Mouse (Mus musculus) hindbrain, embryonic 10.5 days (tissue): Measurements from ENCODE around the gene 2810021J22Rik. TPM values are rescaled to one million over a fixed set of nuclear protein-coding genes. Genes with fewer than 3 reads are reported as not detected.

Experiments used
- DNase-seq: peaks from one replicate; pipeline ENCODE4 v3.0.0-alpha.2; 2017; ENCODE audit warnings: low spot score
- H3K27ac ChIP-seq: fragments of 300-500 bp; sonication (generic); 2 replicates; pipeline ENCODE4 v1.5.1; 2016; ENCODE audit warnings: mild to moderate bottlenecking, moderate library complexity
- H3K27me3 ChIP-seq: fragments of 300-500 bp; sonication (generic); 2 replicates; pipeline ENCODE4 v1.6.1; 2016; ENCODE audit warnings: mild to moderate bottlenecking; ENCODE audit not compliant: poor library complexity, insufficient read depth, severe bottlenecking
- H3K36me3 ChIP-seq: fragments of 300-500 bp; sonication (generic); 2 replicates; pipeline ENCODE4 v1.6.1; 2016; ENCODE audit warnings: mild to moderate bottlenecking, moderate library complexity
- H3K4me1 ChIP-seq: fragments of 300-500 bp; sonication (generic); replicated peaks from 2 replicates; pipeline ENCODE4 v1.6.1; 2016; ENCODE audit warnings: mild to moderate bottlenecking
- H3K4me3 ChIP-seq: fragments of 300-500 bp; sonication (generic); 2 replicates; pipeline ENCODE4 v1.5.1; 2016; ENCODE audit warnings: mild to moderate bottlenecking, moderate library complexity
- H3K9me3 ChIP-seq: fragments of 300-500 bp; sonication (generic); 2 replicates; pipeline ENCODE4 v1.6.1; 2016; ENCODE audit warnings: mild to moderate bottlenecking, moderate library complexity
- WGBS: fragments of 180-500 bp; shearing (Covaris S2); methylation state at CpG from one replicate; pipeline ENCODE4 v1.1.7; 2016; 5-methylcytosine and 5-hydroxymethylcytosine counted together
- polyA plus RNA-seq: library from polyadenylated mRNA; unstranded; fragments of >200 nt; fragmentation: Nextera tagmentation; extraction: Ambion mirVana; gene quantifications from 2 replicates; pipeline ENCODE4 v1.2.1, GENCODE M21; 2016

Gene 2810021J22Rik
- polyA plus RNA-seq, 1 experiment from 2014 or later: 12.4 TPM

GRCm38 (mm10) chr11:58894456-58894855, 27.4 kb downstream of the 2810021J22Rik start:
- Histone ChIP-seq H3K36me3 (peaks cover 87% of the 10 kb centered on the region), H3K9me3 (no peaks in the 10 kb centered on the region), H3K4me1 (no peaks in the 10 kb centered on the region), H3K4me3 (no peak overlapping the region), H3K27ac (no peak overlapping the region), H3K27me3 (no peaks in the 10 kb centered on the region)
- no peak for DNase-seq
- WGBS: 79% methylated on average over 6 of the region's 6 CpGs

DNA sequence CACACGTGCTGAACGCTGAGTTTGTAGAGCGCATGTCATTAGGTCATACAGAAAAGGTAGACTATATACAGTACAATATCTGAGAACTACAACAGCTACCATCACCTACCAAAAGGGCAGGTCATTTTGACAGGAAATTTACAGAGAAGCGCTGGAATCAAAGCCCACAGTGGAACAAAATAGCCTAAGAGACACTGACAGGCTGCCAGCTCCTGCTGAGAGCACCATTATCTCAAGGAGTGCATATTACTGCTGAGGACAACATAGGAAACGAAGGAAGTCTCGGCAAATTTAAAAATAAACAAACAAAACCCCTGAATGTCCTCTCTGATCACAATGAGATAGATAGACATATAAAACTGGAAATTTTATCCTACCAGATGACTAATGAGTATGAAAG, 30.5 kb downstream of the 2810021J22Rik start:
- no peak overlapping the region for H3K4me3 ChIP-seq
- 88% methylated on average over 6 of the region's 6 CpGs for WGBS
- H3K36me3 ChIP-seq: peaks cover 82% of the 10 kb centered on the region
- H3K9me3 ChIP-seq: no peaks in the 10 kb centered on the region
- no peak overlapping the region for H3K27ac ChIP-seq
- H3K27me3 ChIP-seq: no peaks in the 10 kb centered on the region
- peaks cover under 1% of the 10 kb centered on the region; the same call in 1 of the 2 replicates for H3K4me1 ChIP-seq
- no peak for DNase-seq

DNA sequence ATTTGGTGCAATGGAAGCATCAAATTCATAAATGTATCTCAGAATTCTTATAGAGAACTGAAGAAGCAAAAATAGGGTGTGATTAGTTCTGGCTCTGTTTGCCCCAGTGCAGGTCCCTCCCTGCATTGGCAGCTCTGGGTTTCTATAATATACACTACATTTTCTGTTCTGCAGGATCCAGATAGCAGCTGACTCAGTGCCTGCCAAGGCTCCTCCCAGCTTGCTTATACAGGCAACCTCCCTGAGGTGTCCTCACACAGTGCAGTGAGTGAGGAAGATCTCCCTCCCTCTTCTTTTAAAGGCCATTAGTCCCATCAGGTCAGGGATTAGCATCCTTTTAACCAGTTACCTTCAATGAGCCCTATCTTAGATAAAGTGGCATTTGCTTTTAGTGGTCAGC, 34.1 kb downstream of the 2810021J22Rik start:
- peaks cover 52% of the 10 kb centered on the region for H3K36me3 ChIP-seq
- no peak for DNase-seq
- no peak overlapping the region for H3K4me3 ChIP-seq
- no peaks in the 10 kb centered on the region for H3K27me3 ChIP-seq
- peaks cover 13% of the 10 kb centered on the region for H3K4me1 ChIP-seq
- H3K27ac ChIP-seq: no peak overlapping the region
- H3K9me3 ChIP-seq: no peaks in the 10 kb centered on the region

GRCm38 (mm10) chr11:58903511-58904409, 36.7 kb downstream of the 2810021J22Rik start, which contains the start of gene Zfp39:
Zfp39 (minus strand) TSS chr11:58904225.
- H3K4me3 ChIP-seq: peak within 1 kb of the TSS; percentile 80
- DNase-seq: peak; percentile 97
- no peaks in the 10 kb centered on the region for H3K9me3 ChIP-seq
- WGBS: under 1% methylated on average over 40 of the region's 40 CpGs
- peaks cover 13% of the 10 kb centered on the region for H3K4me1 ChIP-seq
- peak within 1 kb of the TSS; percentile 96 for H3K27ac ChIP-seq
- no peaks in the 10 kb centered on the region for H3K27me3 ChIP-seq
- peaks cover 34% of the 10 kb centered on the region for H3K36me3 ChIP-seq

DNA sequence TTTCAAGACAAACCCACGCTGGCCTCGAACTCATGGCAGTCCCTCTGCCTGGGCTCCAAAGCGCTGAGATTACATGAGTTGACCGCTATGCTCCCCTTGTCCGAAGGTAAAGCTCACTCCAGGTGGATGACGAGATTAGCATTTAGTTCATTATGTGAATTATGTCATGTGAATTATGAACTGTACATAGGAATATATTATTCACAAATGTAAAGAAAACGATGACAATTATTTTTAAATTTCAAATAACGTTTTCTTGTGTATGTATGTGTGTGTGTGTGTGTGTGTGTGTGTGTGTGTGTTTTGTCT, 37.3 kb downstream of the 2810021J22Rik start:
- no peak for DNase-seq
- 5% methylated on average over 8 of the region's 8 CpGs for WGBS
- Histone ChIP-seq H3K9me3 (no peaks in the 10 kb centered on the region), H3K27me3 (no peaks in the 10 kb centered on the region), H3K4me1 (peaks cover 13% of the 10 kb centered on the region), H3K27ac (peak overlapping the region; percentile 96), H3K36me3 (peaks cover 28% of the 10 kb centered on the region), H3K4me3 (peak overlapping the region; percentile 80)

- peak; percentile 12 for DNase-seq
- Histone ChIP-seq H3K27me3 (no peaks in the 10 kb centered on the region), H3K4me3 (no peak overlapping the region), H3K36me3 (peaks cover 27% of the 10 kb centered on the region), H3K4me1 (peaks cover 13% of the 10 kb centered on the region), H3K27ac (no peak overlapping the region), H3K9me3 (no peaks in the 10 kb centered on the region)
- 43% methylated on average over 6 of the region's 6 CpGs for WGBS
Observed at GRCm38 (mm10) chr11:58904838-58905237, 37.8 kb downstream of the 2810021J22Rik start.

- Histone ChIP-seq H3K4me3 (peak overlapping the region; percentile 48; the same call in 1 of the 2 replicates), H3K27me3 (peaks cover 2% of the 10 kb centered on the region; the same call in 1 of the 2 replicates), H3K36me3 (no peaks in the 10 kb centered on the region), H3K4me1 (peaks cover 10% of the 10 kb centered on the region), H3K27ac (peak overlapping the region; percentile 84), H3K9me3 (no peaks in the 10 kb centered on the region)
- no peak for DNase-seq
- 54% methylated on average over 1 of the region's 1 CpGs for WGBS
Observed at GRCm38 (mm10) chr11:58913776-58914175, 46.8 kb downstream of the 2810021J22Rik start.

- peaks cover 10% of the 10 kb centered on the region for H3K4me1 ChIP-seq
- H3K36me3 ChIP-seq: no peaks in the 10 kb centered on the region
- peaks cover 2% of the 10 kb centered on the region; the same call in 1 of the 2 replicates for H3K27me3 ChIP-seq
- H3K4me3 ChIP-seq: peak overlapping the region; percentile 48
- no peaks in the 10 kb centered on the region for H3K9me3 ChIP-seq
- WGBS: 17% methylated on average over 17 of the region's 17 CpGs
- peak overlapping the region; percentile 84 for H3K27ac ChIP-seq
- DNase-seq: peak; percentile 40
Observed at GRCm38 (mm10) chr11:58914461-58915028, 47.5 kb downstream of the 2810021J22Rik start.

DNA sequence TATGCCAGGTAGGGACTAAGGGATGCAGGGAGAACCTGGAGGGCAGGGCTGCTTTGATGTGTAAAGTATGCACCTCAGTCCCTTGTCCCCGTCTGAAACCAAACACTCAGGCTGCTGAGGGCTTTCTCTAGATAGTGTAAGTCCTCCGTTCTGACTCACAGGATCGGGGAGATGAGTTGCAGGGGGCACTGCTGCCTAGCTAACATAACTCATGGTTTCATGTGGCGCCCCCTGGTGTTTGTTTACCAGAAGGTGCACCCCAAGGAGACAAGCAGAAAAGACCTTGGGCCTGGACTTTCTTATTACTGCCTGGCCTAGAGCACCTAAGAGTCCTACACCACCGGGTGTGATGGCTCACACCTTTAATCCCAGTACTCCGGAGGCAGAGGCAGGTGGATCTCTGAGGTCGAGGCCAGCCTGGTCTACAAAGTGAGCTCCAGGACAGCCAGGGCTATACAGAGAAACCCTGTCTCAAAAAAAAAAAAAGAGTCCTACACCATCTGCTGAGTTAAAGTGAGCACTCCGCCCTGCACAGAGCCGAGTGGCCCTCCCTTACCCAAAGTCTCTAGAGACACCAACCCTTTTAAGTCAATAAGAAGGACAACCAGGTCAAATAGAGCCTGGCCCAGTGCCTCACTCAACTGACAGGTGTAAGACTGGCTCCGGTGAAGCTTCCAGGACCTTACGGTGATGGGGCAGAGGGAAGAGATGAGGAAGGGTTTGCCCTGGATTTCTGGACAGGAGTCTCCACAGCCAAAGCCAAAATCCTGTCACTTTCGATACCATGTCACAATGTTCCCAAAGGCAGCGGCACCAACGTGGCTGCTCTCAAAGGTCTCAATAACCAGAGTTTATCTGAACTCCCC, 50.1 kb downstream of the 2810021J22Rik start:
- peaks cover 2% of the 10 kb centered on the region; the same call in 1 of the 2 replicates for H3K27me3 ChIP-seq
- H3K27ac ChIP-seq: no peak overlapping the region
- no peaks in the 10 kb centered on the region for H3K9me3 ChIP-seq
- H3K36me3 ChIP-seq: no peaks in the 10 kb centered on the region
- 56% methylated on average over 14 of the region's 14 CpGs for WGBS
- H3K4me1 ChIP-seq: peaks cover 10% of the 10 kb centered on the region
- DNase-seq: peak; percentile 36
- no peak overlapping the region for H3K4me3 ChIP-seq

- DNase-seq: no peak
- Histone ChIP-seq H3K27ac (no peak within 1 kb of the TSS), H3K4me1 (peaks cover 10% of the 10 kb centered on the region), H3K9me3 (no peaks in the 10 kb centered on the region), H3K27me3 (peaks cover 2% of the 10 kb centered on the region; the same call in 1 of the 2 replicates), H3K36me3 (no peaks in the 10 kb centered on the region), H3K4me3 (no peak within 1 kb of the TSS)
- WGBS: 87% methylated on average over 12 of the region's 12 CpGs
Observed at GRCm38 (mm10) chr11:58917745-58918366, 50.8 kb downstream of the 2810021J22Rik start, which contains the start of gene Btnl10. Btnl10 (plus strand) TSS chr11:58917908.

- no peaks in the 10 kb centered on the region for H3K36me3 ChIP-seq
- no peaks in the 10 kb centered on the region for H3K9me3 ChIP-seq
- WGBS: 78% methylated on average over 5 of the region's 5 CpGs
- no peak for DNase-seq
- H3K4me3 ChIP-seq: no peak overlapping the region
- no peak overlapping the region for H3K27ac ChIP-seq
- H3K27me3 ChIP-seq: peaks cover 2% of the 10 kb centered on the region; the same call in 1 of the 2 replicates
- H3K4me1 ChIP-seq: peaks cover 10% of the 10 kb centered on the region
Observed at GRCm38 (mm10) chr11:58918759-58919158, 51.7 kb downstream of the 2810021J22Rik start.

DNA sequence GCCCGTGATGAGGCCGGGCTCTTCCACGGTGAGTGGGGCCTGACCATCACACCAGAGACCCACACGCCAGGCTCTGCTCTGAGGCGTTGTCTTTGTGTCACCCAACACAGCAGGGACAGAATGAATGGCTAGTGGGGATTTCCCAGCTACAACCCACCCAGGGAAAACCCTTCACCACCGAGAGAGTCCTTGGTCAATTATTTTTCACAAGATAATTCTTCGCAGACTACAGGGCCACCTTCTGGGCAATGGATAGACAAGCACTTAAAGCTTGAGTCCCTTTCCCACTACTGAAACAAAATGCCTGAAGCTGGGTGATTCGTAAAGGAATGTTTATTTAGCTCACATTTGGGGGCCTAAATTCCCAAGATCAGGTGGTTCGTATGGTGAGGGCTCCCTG, 55.4 kb downstream of the 2810021J22Rik start:
- no peaks in the 10 kb centered on the region for H3K4me1 ChIP-seq
- no peak overlapping the region for H3K4me3 ChIP-seq
- no peaks in the 10 kb centered on the region for H3K36me3 ChIP-seq
- no peak overlapping the region for H3K27ac ChIP-seq
- WGBS: 86% methylated on average over 9 of the region's 9 CpGs
- no peaks in the 10 kb centered on the region for H3K9me3 ChIP-seq
- DNase-seq: no peak
- H3K27me3 ChIP-seq: no peaks in the 10 kb centered on the region
